Mouse (Mus musculus): Measurements from ENCODE around the gene Ap5m1.

GRCm38 (mm10) chr14:49132391-49132790, 66.5 kb downstream of the Ap5m1 start:
- TF ChIP-seq CTCF (IDR thresholded peaks at IDR 0.05; ENCODE audit: low read depth): no peak
- no peak for TF ChIP-seq EP300 (IDR thresholded peaks at IDR 0.05; ENCODE audit: low read depth)

All from liver, embryonic 14.5 days (tissue).